Mouse (Mus musculus) CH12.LX (cell line): ENCODE results near the gene Taf7l. TPM values are rescaled to one million over a fixed set of nuclear protein-coding genes. Genes with fewer than 3 reads are reported as not detected.

Experiments
- DNase-seq: peaks from one replicate; pipeline ENCODE4 v3.0.0-alpha.2; 2013; ENCODE audit errors: extremely low read depth
- H3K27ac ChIP-seq: 2 replicates; pipeline ENCODE4 v1.5.1; 2012; ENCODE audit warnings: low read depth, mild to moderate bottlenecking, control low read depth, moderate library complexity; ENCODE audit not compliant: insufficient read depth
- H3K27me3 ChIP-seq: replicated peaks from 2 replicates; pipeline ENCODE3; 2012; ENCODE audit warnings: inconsistent platforms
- H3K36me3 ChIP-seq, 2 experiments: replicated peaks in 1 of 2; 2 replicates each; pipeline versions ENCODE3 to v1.6.1; 2012; ENCODE audit warnings: inconsistent platforms in 1 of 2, low read length in 1 of 2, mild to moderate bottlenecking in 1 of 2, mixed read lengths in 1 of 2, moderate library complexity in 1 of 2; ENCODE audit not compliant: control insufficient read depth in 1 of 2, insufficient read depth in 1 of 2
- H3K4me1 ChIP-seq, 2 experiments: 2 replicates each; pipeline ENCODE4 v1.6.1; 2012; ENCODE audit warnings: inconsistent platforms in 1 of 2, moderate library complexity in 1 of 2; ENCODE audit not compliant: insufficient read depth in 2 of 2, control insufficient read depth in 1 of 2
- H3K4me2 ChIP-seq: 2 replicates; pipeline ENCODE4 v1.6.1; 2012; ENCODE audit warnings: low read depth, mild to moderate bottlenecking, control low read depth; ENCODE audit not compliant: poor library complexity, insufficient read depth, severe bottlenecking
- H3K4me3 ChIP-seq, 3 experiments: fragments of 150-350 bp in 1 of 3; sonication (generic) in 1 of 3; replicated peaks in 1 of 3; 2 replicates each; pipeline versions ENCODE3 to v1.5.1; 2011 to 2012; ENCODE audit warnings: low read depth in 2 of 3, low read length in 2 of 3, mild to moderate bottlenecking in 2 of 3, moderate library complexity in 2 of 3, control low read depth in 1 of 3, improper control_type of control experiment in 1 of 3, inconsistent platforms in 1 of 3, mixed read lengths in 1 of 3; ENCODE audit not compliant: poor library complexity in 1 of 3
- H3K79me2 ChIP-seq: replicated peaks from 2 replicates; pipeline ENCODE4 v1.6.1; 2012; ENCODE audit warnings: mild to moderate bottlenecking, moderate library complexity; ENCODE audit not compliant: control insufficient read depth, poor library complexity, insufficient read depth, severe bottlenecking; ENCODE audit errors: extremely low read depth
- H3K9ac ChIP-seq: 2 replicates; pipeline ENCODE4 v1.6.1; 2012; ENCODE audit warnings: low read depth, mild to moderate bottlenecking, control low read depth, moderate library complexity; ENCODE audit not compliant: insufficient read depth
- H3K9me3 ChIP-seq: replicated peaks from 2 replicates; pipeline ENCODE3; 2012; ENCODE audit warnings: low read length, inconsistent platforms, mixed read lengths
- CHD1 ChIP-seq: IDR thresholded peaks from 2 replicates; pipeline ENCODE4 v1.6.1; 2012; ENCODE audit warnings: low read depth, low read length, improper control_type of control experiment, inconsistent platforms
- CHD2 ChIP-seq: IDR thresholded peaks from 2 replicates; pipeline ENCODE4 v1.6.1; 2011; ENCODE audit warnings: low read length, improper control_type of control experiment
- EP300 ChIP-seq: IDR thresholded peaks from 2 replicates; pipeline ENCODE4 v1.6.1; 2011; ENCODE audit warnings: low read length, improper control_type of control experiment
- KAT2A ChIP-seq: IDR thresholded peaks from 2 replicates; pipeline ENCODE4 v1.6.1; 2012; ENCODE audit warnings: low read length, improper control_type of control experiment, inconsistent platforms; ENCODE audit not compliant: insufficient replicate concordance
- MAX ChIP-seq: IDR thresholded peaks from 2 replicates; pipeline ENCODE4 v1.6.1; 2011; ENCODE audit warnings: low read length, improper control_type of control experiment
- MEF2A ChIP-seq: IDR thresholded peaks from 2 replicates; pipeline ENCODE4 v1.6.1; 2014; ENCODE audit warnings: low read depth, mild to moderate bottlenecking, inconsistent platforms, low read length, improper control_type of control experiment, borderline replicate concordance
- RAD21 ChIP-seq: IDR thresholded peaks from 2 replicates; pipeline ENCODE4 v1.6.1; 2011; ENCODE audit warnings: low read depth, mild to moderate bottlenecking, low read length, improper control_type of control experiment, moderate library complexity
- SIN3A ChIP-seq: IDR thresholded peaks from 2 replicates; pipeline ENCODE4 v1.6.1; 2012; ENCODE audit warnings: low read length, improper control_type of control experiment, inconsistent platforms
- TBP ChIP-seq: conservative IDR thresholded peaks from 2 replicates; pipeline ENCODE4 v1.6.1; 2011; ENCODE audit warnings: low read depth, low read length, improper control_type of control experiment
- dilution Hi-C: fragments of 300-500 bp; cut with MboI; formaldehyde crosslinking; loops from 2 replicates; pipeline ENCODE4 v1.14.3; 2020; ENCODE audit warnings: low sequenced_read_pairs; ENCODE audit not compliant: extremely low pct_unique_long_range_greater_than_20kb, extremely low pct_ligation_motif_present
- in situ Hi-C: fragments of 300-500 bp; cut with MboI; formaldehyde crosslinking; loops from 3 replicates; pipeline ENCODE4 v1.14.3; 2019; ENCODE audit warnings: low sequenced_read_pairs, low pct_ligation_motif_present, low pct_unique_long_range_greater_than_20kb, mixed read lengths
- polyA plus RNA-seq: library from polyadenylated mRNA; unstranded; fragments of >175 nt; gene quantifications from 2 replicates; pipeline ENCODE4 v1.2.1, GENCODE M21; 2012; ENCODE audit warnings: low read depth; ENCODE audit not compliant: insufficient read length
- total RNA-seq, 2 experiments: library from RNA; depleted of rRNA; stranded (reverse); fragments of 300-350 nt in 1 of 2; fragments of >200 nt in 1 of 2; gene quantifications; 2 replicates each; pipeline ENCODE4 v1.2.3; 2012 to 2014

Gene Taf7l
- total and polyA plus RNA-seq, 3 experiments: not detected

- H3K9me3 ChIP-seq: no peaks in the 10 kb centered on the region
- H3K79me2 ChIP-seq: no peaks in the 10 kb centered on the region
- dilution Hi-C loops: no loop called here
- no peaks in the 10 kb centered on the region for H3K4me1 ChIP-seq
- H3K27me3 ChIP-seq: no peaks in the 10 kb centered on the region
- no peak for DNase-seq
- in situ Hi-C loops: no loop called here
- H3K36me3 ChIP-seq: no peaks in the 10 kb centered on the region
- H3K4me2 ChIP-seq: no peak overlapping the region
- H3K4me3 ChIP-seq: no peak overlapping the region
- H3K9ac ChIP-seq: no peak overlapping the region
- no peak for TF ChIP-seq KAT2A
- no peak for TF ChIP-seq EP300
- no peak for TF ChIP-seq SIN3A
- TF ChIP-seq RAD21: no peak
- no peak for TF ChIP-seq CHD2
- no peak for TF ChIP-seq CHD1
- TF ChIP-seq MAX: no peak
- no peak for TF ChIP-seq TBP
- TF ChIP-seq MEF2A: no peak
- TF ChIP-seq, all 38 proteins: peak for 0
- no peak overlapping the region for H3K27ac ChIP-seq
Observed at GRCm38 (mm10) chrX:134412096-134412495, 64.2 kb downstream of the Taf7l start.

Other genes with a start within 250 kb of the Taf7l start
- 16.7 and 17.6 TPM in 2 replicates for gene Trmt2b, start 199.5 kb downstream of the Taf7l start, total RNA-seq (2012; rRNA removed)
- 26.4 and 29.8 TPM in 2 replicates for gene Trmt2b, start 199.5 kb downstream of the Taf7l start, total RNA-seq (2014; rRNA removed)
- gene Trmt2b, start 199.5 kb downstream of the Taf7l start, polyA plus RNA-seq: 19.2 and 22.7 TPM in 2 replicates
- gene Tmem35a, start 181.3 kb downstream of the Taf7l start, total RNA-seq (2012; rRNA removed): not detected in 2 replicates
- gene Tmem35a, start 181.3 kb downstream of the Taf7l start, total RNA-seq (2014; rRNA removed): not detected in 2 replicates
- gene Tmem35a, start 181.3 kb downstream of the Taf7l start, polyA plus RNA-seq: not detected in 2 replicates
- gene Cenpi, start 168.4 kb downstream of the Taf7l start, total RNA-seq (2012; rRNA removed): 11.6 and 16.7 TPM in 2 replicates
- gene Cenpi, start 168.4 kb downstream of the Taf7l start, total RNA-seq (2014; rRNA removed): 40.9 and 48.1 TPM in 2 replicates
- 22.2 and 28.3 TPM in 2 replicates for gene Cenpi, start 168.4 kb downstream of the Taf7l start, polyA plus RNA-seq
- gene Drp2, start 71.9 kb downstream of the Taf7l start, total RNA-seq (2012; rRNA removed): 0.13 and 0.17 TPM in 2 replicates
- 0.19 and 0.22 TPM in 2 replicates for gene Drp2, start 71.9 kb downstream of the Taf7l start, total RNA-seq (2014; rRNA removed)
- gene Drp2, start 71.9 kb downstream of the Taf7l start, polyA plus RNA-seq: 0.38 and 0.59 TPM in 2 replicates
- 48.2 and 74.8 TPM in 2 replicates for gene Timm8a1, start 65.4 kb upstream of the Taf7l start, total RNA-seq (2012; rRNA removed)
- gene Timm8a1, start 65.4 kb upstream of the Taf7l start, total RNA-seq (2014; rRNA removed): 216 and 251 TPM in 2 replicates
- gene Timm8a1, start 65.4 kb upstream of the Taf7l start, polyA plus RNA-seq: 145 and 152 TPM in 2 replicates
- gene Btk, start 107.1 kb upstream of the Taf7l start, total RNA-seq (2012; rRNA removed): 16.2 and 23.2 TPM in 2 replicates
- 32.9 and 38.1 TPM in 2 replicates for gene Btk, start 107.1 kb upstream of the Taf7l start, total RNA-seq (2014; rRNA removed)
- gene Btk, start 107.1 kb upstream of the Taf7l start, polyA plus RNA-seq: 53.4 and 69.0 TPM in 2 replicates
- gene Rpl36a, start 109.2 kb upstream of the Taf7l start, total RNA-seq (2012; rRNA removed): 2,800 and 2,905 TPM in 2 replicates
- 2,352 and 2,700 TPM in 2 replicates for gene Rpl36a, start 109.2 kb upstream of the Taf7l start, total RNA-seq (2014; rRNA removed)
- 869 and 1,197 TPM in 2 replicates for gene Rpl36a, start 109.2 kb upstream of the Taf7l start, polyA plus RNA-seq
- 6.1 and 6.2 TPM in 2 replicates for gene Gla, start 124.6 kb upstream of the Taf7l start, total RNA-seq (2012; rRNA removed)
- gene Gla, start 124.6 kb upstream of the Taf7l start, total RNA-seq (2014; rRNA removed): 9.1 and 10.3 TPM in 2 replicates
- gene Gla, start 124.6 kb upstream of the Taf7l start, polyA plus RNA-seq: 8.6 and 13.3 TPM in 2 replicates
- gene Hnrnph2, start 124.7 kb upstream of the Taf7l start, total RNA-seq (2012; rRNA removed): 38.2 and 48.9 TPM in 2 replicates
- 57.3 and 63.8 TPM in 2 replicates for gene Hnrnph2, start 124.7 kb upstream of the Taf7l start, total RNA-seq (2014; rRNA removed)
- gene Hnrnph2, start 124.7 kb upstream of the Taf7l start, polyA plus RNA-seq: 70.0 and 82.0 TPM in 2 replicates
- 3.4 and 3.5 TPM in 2 replicates for gene Armcx4, start 210.0 kb upstream of the Taf7l start, total RNA-seq (2012; rRNA removed)
- gene Armcx4, start 210.0 kb upstream of the Taf7l start, total RNA-seq (2014; rRNA removed): 0.03 TPM in 1 of 2 replicates, not detected in the other
- 0.19 and 0.31 TPM in 2 replicates for gene Armcx4, start 210.0 kb upstream of the Taf7l start, polyA plus RNA-seq
- gene Armcx1, start 241.5 kb upstream of the Taf7l start, total RNA-seq (2012; rRNA removed): 0.08 and 0.13 TPM in 2 replicates
- not detected in 2 replicates for gene Armcx1, start 241.5 kb upstream of the Taf7l start, total RNA-seq (2014; rRNA removed)
- gene Armcx1, start 241.5 kb upstream of the Taf7l start, polyA plus RNA-seq: not detected in 2 replicates